Mouse (Mus musculus) midbrain, postnatal 0 days (tissue): ENCODE measurements at regions not wholly inside any gene's neighbourhood (a gene's known extent, or its start where the extent isn't known, plus 50 kb on each side); places are given as distances from the start of the nearest gene placed in this dataset.
A peak's percentile ranks its signal among the peaks of the same experiment; 100 is the strongest.

Experiments
- ATAC-seq: fragments of 200-750 bp; cut with Nextera tagmentation; 2 replicates; pipeline ENCODE4 v1.8.0; 2017; ENCODE audit warnings: moderate number of reproducible peaks, mild to moderate bottlenecking, moderate TSS enrichment, moderate library complexity; ENCODE audit not compliant: low FRiP score
- DNase-seq: peaks from one replicate; pipeline ENCODE4 v3.0.0-alpha.2; 2015; ENCODE audit warnings: low spot score
- H3K27ac ChIP-seq: fragments of 300-500 bp; sonication (generic); 2 replicates; pipeline ENCODE4 v1.5.1; 2014; ENCODE audit warnings: low read depth, mild to moderate bottlenecking, low read length, mixed read lengths
- H3K27me3 ChIP-seq: fragments of 300-500 bp; sonication (generic); 2 replicates; pipeline ENCODE4 v1.6.1; 2014; ENCODE audit warnings: low read length, control low read depth, mixed read lengths; ENCODE audit not compliant: insufficient read depth
- H3K36me3 ChIP-seq: fragments of 300-500 bp; sonication (generic); 2 replicates; pipeline ENCODE4 v1.6.1; 2014; ENCODE audit warnings: low read length, control low read depth, mixed read lengths; ENCODE audit not compliant: insufficient read depth
- H3K4me1 ChIP-seq: fragments of 300-500 bp; sonication (generic); 2 replicates; pipeline ENCODE4 v1.6.1; 2014; ENCODE audit warnings: mild to moderate bottlenecking, control low read depth, antibody characterized with exemption, low read length, mixed read lengths; ENCODE audit not compliant: insufficient read depth
- H3K4me2 ChIP-seq: fragments of 300-500 bp; sonication (generic); 2 replicates; pipeline ENCODE4 v1.6.1; 2014; ENCODE audit warnings: low read depth, mild to moderate bottlenecking, low read length, mixed read lengths; ENCODE audit not compliant: poor library complexity, severe bottlenecking
- H3K4me3 ChIP-seq: fragments of 300-500 bp; sonication (generic); 2 replicates; pipeline ENCODE4 v1.5.1; 2014; ENCODE audit warnings: low read depth, mild to moderate bottlenecking, low read length, moderate library complexity
- H3K9ac ChIP-seq: fragments of 300-500 bp; sonication (generic); replicated peaks from 2 replicates; pipeline ENCODE4 v1.6.1; 2014; ENCODE audit warnings: mild to moderate bottlenecking, low read length, moderate library complexity, mixed read lengths; ENCODE audit not compliant: poor library complexity, severe bottlenecking
- H3K9me3 ChIP-seq: fragments of 300-500 bp; sonication (generic); 2 replicates; pipeline ENCODE4 v1.6.1; 2016; ENCODE audit warnings: low read length, control low read depth
- CTCF ChIP-seq: IDR thresholded peaks from 2 replicates; pipeline ENCODE4 v1.5.1; 2016; ENCODE audit warnings: antibody characterized with exemption, mild to moderate bottlenecking
- WGBS: fragments of 180-500 bp; shearing (Covaris S2); extraction: QIAGEN DNeasy Blood & Tissue Kit; methylation state at CpG from one replicate; pipeline ENCODE4 v1.1.7; 2014; 5-methylcytosine and 5-hydroxymethylcytosine counted together

GRCm38 (mm10) chr7:115142163-115142562, 398.7 kb downstream of the Insc start:
- H3K4me1 ChIP-seq: no peaks in the 10 kb centered on the region
- H3K27ac ChIP-seq: no peak overlapping the region
- no peak overlapping the region for H3K4me3 ChIP-seq
- WGBS: 66% methylated on average over 2 of the region's 2 CpGs
- no peaks in the 10 kb centered on the region for H3K36me3 ChIP-seq
- peak; percentile 15 for DNase-seq
- no peaks in the 10 kb centered on the region for H3K9me3 ChIP-seq
- no peak for ATAC-seq
- no peak overlapping the region for H3K9ac ChIP-seq
- no peaks in the 10 kb centered on the region for H3K27me3 ChIP-seq
- H3K4me2 ChIP-seq: no peak overlapping the region
- TF ChIP-seq CTCF: no peak

- ATAC-seq (no peak), DNase-seq (no peak)
- Histone ChIP-seq H3K27ac (no peak overlapping the region), H3K4me1 (no peaks in the 10 kb centered on the region), H3K9ac (no peak overlapping the region), H3K4me3 (no peak overlapping the region), H3K36me3 (no peaks in the 10 kb centered on the region), H3K27me3 (no peaks in the 10 kb centered on the region), H3K4me2 (no peak overlapping the region), H3K9me3 (no peaks in the 10 kb centered on the region)
- no peak for TF ChIP-seq CTCF
- 69% methylated on average over 2 of the region's 2 CpGs for WGBS
Measured at GRCm38 (mm10) chr7:115144947-115145346, 401.5 kb downstream of the Insc start.

- no peak for TF ChIP-seq CTCF
- Histone ChIP-seq H3K27me3 (no peaks in the 10 kb centered on the region), H3K4me3 (no peak overlapping the region), H3K4me1 (no peaks in the 10 kb centered on the region), H3K27ac (no peak overlapping the region), H3K9ac (no peak overlapping the region), H3K36me3 (no peaks in the 10 kb centered on the region), H3K4me2 (no peak overlapping the region), H3K9me3 (no peaks in the 10 kb centered on the region)
- DNase-seq (no peak), ATAC-seq (no peak)
- 69% methylated on average over 5 of the region's 5 CpGs for WGBS
Measured at GRCm38 (mm10) chr7:115147352-115147977, 404.0 kb downstream of the Insc start.

GRCm38 (mm10) chr7:115153291-115153690, 409.8 kb downstream of the Insc start:
- H3K4me2 ChIP-seq: no peak overlapping the region
- TF ChIP-seq CTCF: no peak
- H3K4me3 ChIP-seq: no peak overlapping the region
- no peak overlapping the region for H3K27ac ChIP-seq
- H3K9me3 ChIP-seq: no peaks in the 10 kb centered on the region
- DNase-seq: no peak
- no peaks in the 10 kb centered on the region for H3K36me3 ChIP-seq
- no peaks in the 10 kb centered on the region for H3K27me3 ChIP-seq
- no peak for ATAC-seq
- no peaks in the 10 kb centered on the region for H3K4me1 ChIP-seq
- no peak overlapping the region for H3K9ac ChIP-seq

- no peak for ATAC-seq
Measured at GRCm38 (mm10) chr7:115153764-115154509, 410.4 kb downstream of the Insc start.

GRCm38 (mm10) chr7:115170023-115170422, 426.5 kb downstream of the Insc start:
- 57% methylated on average over 6 of the region's 6 CpGs for WGBS
- Histone ChIP-seq H3K4me2 (no peak overlapping the region), H3K36me3 (no peaks in the 10 kb centered on the region), H3K9me3 (no peaks in the 10 kb centered on the region), H3K4me1 (no peaks in the 10 kb centered on the region), H3K4me3 (no peak overlapping the region), H3K27ac (no peak overlapping the region), H3K9ac (no peak overlapping the region), H3K27me3 (no peaks in the 10 kb centered on the region)
- no peak for DNase-seq
- TF ChIP-seq CTCF: no peak
- no peak for ATAC-seq

More at GRCm38 (mm10) chr7:115153764-115154509, 410.4 kb downstream of the Insc start:
- Histone ChIP-seq H3K4me2 (no peak overlapping the region), H3K4me3 (no peak overlapping the region), H3K9me3 (no peaks in the 10 kb centered on the region), H3K9ac (no peak overlapping the region), H3K4me1 (no peaks in the 10 kb centered on the region), H3K27me3 (no peaks in the 10 kb centered on the region), H3K36me3 (no peaks in the 10 kb centered on the region), H3K27ac (no peak overlapping the region)
- whole genome bisulfite sequencing: 67% methylated on average over 4 of the region's 4 CpGs
- TF ChIP-seq CTCF: no peak
- DNase-seq: no peak
